Mouse (Mus musculus) lung, embryonic 16.5 days (tissue): Measurements from ENCODE around the gene Gm45021. TPM values are rescaled to one million over a fixed set of nuclear protein-coding genes. Genes with fewer than 3 reads are reported as not detected.

Experiments
- ATAC-seq: fragments of 200-750 bp; cut with Nextera tagmentation; 2 replicates; pipeline ENCODE4 v1.8.0; 2017; ENCODE audit warnings: low read depth, mild to moderate bottlenecking, moderate library complexity
- H3K27ac ChIP-seq: fragments of 300-500 bp; sonication (generic); 2 replicates; pipeline ENCODE4 v1.5.1; 2014; ENCODE audit warnings: mild to moderate bottlenecking, control low read depth, low read length
- H3K27me3 ChIP-seq: fragments of 300-500 bp; sonication (generic); 2 replicates; pipeline ENCODE4 v1.6.1; 2014; ENCODE audit warnings: low read depth, low read length, mixed read lengths; ENCODE audit not compliant: control insufficient read depth, insufficient read depth
- H3K36me3 ChIP-seq: fragments of 300-500 bp; sonication (generic); 2 replicates; pipeline ENCODE4 v1.6.1; 2014; ENCODE audit warnings: low read length; ENCODE audit not compliant: control insufficient read depth, insufficient read depth
- H3K4me1 ChIP-seq: fragments of 300-500 bp; sonication (generic); replicated peaks from 2 replicates; pipeline ENCODE4 v1.6.1; 2014; ENCODE audit warnings: low read length, mixed read lengths; ENCODE audit not compliant: control insufficient read depth, insufficient read depth
- H3K4me2 ChIP-seq: fragments of 300-500 bp; sonication (generic); 2 replicates; pipeline ENCODE4 v1.6.1; 2014; ENCODE audit warnings: low read depth, low read length, control low read depth
- H3K4me3 ChIP-seq: fragments of 300-500 bp; sonication (generic); 2 replicates; pipeline ENCODE4 v1.5.1; 2014; ENCODE audit warnings: mild to moderate bottlenecking, low read length, control low read depth
- H3K9ac ChIP-seq: fragments of 300-500 bp; sonication (generic); 2 replicates; pipeline ENCODE4 v1.6.1; 2014; ENCODE audit warnings: low read length, control low read depth
- H3K9me3 ChIP-seq: fragments of 300-500 bp; sonication (generic); 2 replicates; pipeline ENCODE4 v1.6.1; 2016; ENCODE audit warnings: low read length; ENCODE audit not compliant: control insufficient read depth
- WGBS: fragments of 180-500 bp; shearing (Covaris S2); extraction: QIAGEN DNeasy Blood & Tissue Kit; methylation state at CpG from one replicate; pipeline ENCODE4 v1.1.7; 2014; 5-methylcytosine and 5-hydroxymethylcytosine counted together
- polyA plus RNA-seq: library from polyadenylated mRNA; unstranded; fragments of >200 nt; fragmentation: Nextera tagmentation; extraction: Ambion mirVana; gene quantifications from 2 replicates; pipeline ENCODE4 v1.2.1, GENCODE M21; 2015

The Gm45021 gene
- polyA plus RNA-seq, 1 experiment from 2014 or later, result not detected

DNA sequence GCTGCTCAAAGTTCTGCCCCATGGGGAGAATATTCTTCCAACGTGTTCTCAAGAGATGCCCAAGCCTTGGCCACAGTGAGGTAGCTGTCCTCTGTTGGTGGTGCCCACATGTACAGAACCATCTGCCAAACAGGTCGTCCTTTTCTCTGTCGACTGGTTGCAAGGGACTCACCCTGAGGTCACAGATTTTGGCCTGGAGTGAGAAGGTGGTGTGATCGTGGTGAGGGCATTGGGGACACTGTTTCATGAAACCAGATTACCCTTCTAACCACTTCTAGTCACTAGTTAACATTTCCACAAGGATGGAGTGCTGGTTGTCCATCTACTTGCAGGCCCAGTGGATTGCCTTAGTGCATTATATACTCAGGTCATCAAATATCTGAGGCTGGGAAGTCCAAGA is 59.4 kb downstream of the Gm45021 start:
- Histone ChIP-seq H3K9me3 (no peaks in the 10 kb centered on the region), H3K27ac (no peak overlapping the region), H3K9ac (no peak overlapping the region), H3K4me1 (no peaks in the 10 kb centered on the region), H3K4me2 (no peak overlapping the region), H3K4me3 (no peak overlapping the region), H3K36me3 (no peaks in the 10 kb centered on the region), H3K27me3 (no peaks in the 10 kb centered on the region; the same call in 1 of the 2 replicates)
- ATAC-seq, result no peak
- 90% methylated on average over 4 of the region's 4 CpGs for WGBS

DNA sequence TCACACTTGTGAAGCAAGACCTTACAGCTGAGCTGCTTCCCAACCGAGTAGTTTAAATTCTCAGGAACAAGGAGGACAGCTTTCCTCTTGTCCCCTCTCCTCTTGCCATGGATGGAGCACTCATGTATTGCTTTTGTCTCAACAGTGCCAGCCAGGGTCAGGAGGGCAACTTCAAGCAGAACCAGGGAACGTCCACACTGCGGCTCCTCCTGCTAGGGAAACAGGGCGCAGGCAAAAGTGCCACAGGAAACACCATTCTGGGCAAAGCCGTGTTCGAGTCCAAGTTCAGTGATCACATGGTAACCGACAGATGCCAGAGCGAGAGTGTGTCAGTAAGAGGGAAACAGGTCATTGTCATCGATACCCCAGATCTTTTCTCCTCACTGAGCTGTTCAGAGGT is 60.6 kb downstream of the Gm45021 start:
- Histone ChIP-seq H3K9ac (no peak overlapping the region), H3K9me3 (no peaks in the 10 kb centered on the region), H3K27ac (no peak overlapping the region), H3K27me3 (no peaks in the 10 kb centered on the region), H3K4me3 (no peak overlapping the region), H3K36me3 (no peaks in the 10 kb centered on the region), H3K4me1 (no peaks in the 10 kb centered on the region), H3K4me2 (no peak overlapping the region)
- ATAC-seq, result no peak
- 85% methylated on average over 9 of the region's 9 CpGs for WGBS

DNA sequence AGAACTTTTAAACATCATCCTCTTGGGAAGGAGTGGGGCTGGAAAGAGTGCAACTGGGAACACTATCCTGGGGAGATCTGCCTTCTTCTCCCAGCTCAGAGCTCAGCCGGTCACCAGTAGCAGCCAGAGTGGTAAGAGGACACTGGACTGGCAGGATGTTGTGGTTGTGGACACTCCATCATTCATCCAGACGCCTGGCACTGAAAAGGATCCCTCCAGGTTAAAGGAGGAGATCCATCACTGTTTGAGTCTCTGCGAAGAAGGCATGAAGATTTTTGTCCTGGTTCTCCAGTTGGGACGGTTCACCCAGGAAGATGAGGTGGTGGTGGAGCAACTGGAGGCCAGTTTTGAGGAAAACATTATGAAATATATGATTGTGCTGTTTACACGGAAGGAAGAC is 69.3 kb downstream of the Gm45021 start:
- Histone ChIP-seq H3K4me3 (no peak overlapping the region), H3K4me1 (no peaks in the 10 kb centered on the region), H3K27ac (no peak overlapping the region), H3K27me3 (no peaks in the 10 kb centered on the region), H3K4me2 (no peak overlapping the region), H3K9ac (no peak overlapping the region), H3K36me3 (no peaks in the 10 kb centered on the region), H3K9me3 (no peaks in the 10 kb centered on the region)
- 55% methylated on average over 5 of the region's 5 CpGs for WGBS
- no peak for ATAC-seq

Other genes starting within 250 kb of the Gm45021 start
- 20.4 and 20.7 TPM in 2 replicates for gene Krba1, start 194.0 kb upstream of the Gm45021 start, polyA plus RNA-seq
- gene Zfp467, start 143.8 kb upstream of the Gm45021 start, polyA plus RNA-seq, result 21.0 and 22.6 TPM in 2 replicates
- gene Sspo, start 141.4 kb upstream of the Gm45021 start, polyA plus RNA-seq, result 0.14 and 0.36 TPM in 2 replicates
- gene Atp6v0e2, start 52.0 kb upstream of the Gm45021 start, polyA plus RNA-seq, result 9.7 and 11.8 TPM in 2 replicates
- gene Lrrc61, start 34.8 kb upstream of the Gm45021 start, polyA plus RNA-seq, result 5.8 and 8.8 TPM in 2 replicates
- gene Rarres2, start 16.8 kb upstream of the Gm45021 start, polyA plus RNA-seq, result 101 and 114 TPM in 2 replicates
- gene Repin1, start 4.3 kb downstream of the Gm45021 start, polyA plus RNA-seq, result 30.5 and 32.3 TPM in 2 replicates
- not detected in 2 replicates for gene Gm44965, start 4.3 kb downstream of the Gm45021 start, polyA plus RNA-seq
- 6.2 and 7.4 TPM in 2 replicates for gene Zfp775, start 12.5 kb downstream of the Gm45021 start, polyA plus RNA-seq
- gene AI854703, start 37.2 kb downstream of the Gm45021 start, polyA plus RNA-seq, result 0.41 and 0.57 TPM in 2 replicates
- 5.9 and 6.1 TPM in 2 replicates for gene Gimap8, start 57.6 kb downstream of the Gm45021 start, polyA plus RNA-seq
- 14.2 and 14.6 TPM in 2 replicates for gene Gimap9, start 86.5 kb downstream of the Gm45021 start, polyA plus RNA-seq
- gene Gimap4, start 94.9 kb downstream of the Gm45021 start, polyA plus RNA-seq, result 53.8 and 58.5 TPM in 2 replicates
- 50.6 and 54.7 TPM in 2 replicates for gene Gimap6, start 118.6 kb downstream of the Gm45021 start, polyA plus RNA-seq
- 3.6 and 4.6 TPM in 2 replicates for gene Gm28053, start 129.0 kb downstream of the Gm45021 start, polyA plus RNA-seq
- not detected in 2 replicates for gene Gimap7, start 129.0 kb downstream of the Gm45021 start, polyA plus RNA-seq
- gene Gimap1, start 149.4 kb downstream of the Gm45021 start, polyA plus RNA-seq, result 46.7 and 51.1 TPM in 2 replicates
- 22.3 and 22.4 TPM in 2 replicates for gene Gimap5, start 156.6 kb downstream of the Gm45021 start, polyA plus RNA-seq
- gene Gimap3, start 181.2 kb downstream of the Gm45021 start, polyA plus RNA-seq, result 0.08 and 0.10 TPM in 2 replicates